Mouse (Mus musculus) MEL (cell line): ENCODE data around the gene Spata17. TPM values are rescaled to one million over a fixed set of nuclear protein-coding genes. Genes with fewer than 3 reads are reported as not detected.

Experiments used
- DNase-seq: peaks from one replicate; pipeline ENCODE4 v3.0.0; 2011; ENCODE audit warnings: low read depth, low spot score
- H3K27ac ChIP-seq: 2 replicates; pipeline ENCODE4 v1.5.1; 2012; ENCODE audit warnings: low read depth, mild to moderate bottlenecking, control low read depth, low read length, moderate library complexity; ENCODE audit not compliant: control insufficient read depth
- H3K27me3 ChIP-seq, 2 experiments: fragments of 150-350 bp in 1 of 2; sonication (generic) in 1 of 2; 2 replicates each; pipeline ENCODE4 v1.6.1; 2012; ENCODE audit warnings: low read length in 2 of 2, mild to moderate bottlenecking in 2 of 2, improper control_type of control experiment in 1 of 2, moderate library complexity in 1 of 2; ENCODE audit not compliant: insufficient read depth in 2 of 2, control insufficient read depth in 1 of 2
- H3K36me3 ChIP-seq, 2 experiments: 2 replicates each; pipeline ENCODE4 v1.6.1; 2012 to 2014; ENCODE audit warnings: low read length in 2 of 2, improper control_type of control experiment in 1 of 2, inconsistent platforms in 1 of 2, mild to moderate bottlenecking in 1 of 2; ENCODE audit not compliant: insufficient read depth in 2 of 2, control insufficient read depth in 1 of 2
- H3K4me1 ChIP-seq, 2 experiments: fragments of 150-350 bp in 1 of 2; sonication (generic) in 1 of 2; 2 replicates each; pipeline ENCODE4 v1.6.1; 2012; ENCODE audit warnings: low read length in 2 of 2, improper control_type of control experiment in 1 of 2, mild to moderate bottlenecking in 1 of 2; ENCODE audit not compliant: insufficient read depth in 2 of 2, control insufficient read depth in 1 of 2
- H3K4me3 ChIP-seq, 2 experiments: fragments of 150-350 bp in 1 of 2; sonication (generic) in 1 of 2; 2 replicates each; pipeline ENCODE4 v1.5.1; 2012; ENCODE audit warnings: low read depth in 2 of 2, low read length in 2 of 2, mild to moderate bottlenecking in 2 of 2, moderate library complexity in 2 of 2, control low read depth in 1 of 2, improper control_type of control experiment in 1 of 2; ENCODE audit not compliant: control insufficient read depth in 1 of 2, insufficient read depth in 1 of 2
- H3K79me2 ChIP-seq: 2 replicates; pipeline ENCODE4 v1.6.1; 2012; ENCODE audit warnings: mild to moderate bottlenecking, low read length, moderate library complexity; ENCODE audit not compliant: control insufficient read depth, poor library complexity, insufficient read depth
- H3K9ac ChIP-seq: 2 replicates; pipeline ENCODE4 v1.6.1; 2012; ENCODE audit warnings: low read depth, mild to moderate bottlenecking, control low read depth, low read length, moderate library complexity; ENCODE audit not compliant: control insufficient read depth, poor library complexity, severe bottlenecking
- H3K9me3 ChIP-seq: fragments of 150-350 bp; sonication (generic); replicated peaks from 2 replicates; pipeline ENCODE4 v1.6.1; 2012; ENCODE audit warnings: mild to moderate bottlenecking, low read length, improper control_type of control experiment, moderate library complexity; ENCODE audit not compliant: insufficient read depth
- CHD2 ChIP-seq: IDR thresholded peaks from 2 replicates; pipeline ENCODE4 v1.6.1; 2011; ENCODE audit warnings: low read length, improper control_type of control experiment
- CTCF ChIP-seq, 3 experiments: IDR thresholded peaks in 2 of 3; conservative IDR thresholded peaks in 1 of 3; 2 replicates each; pipeline ENCODE4 v1.5.1; 2011 to 2012; ENCODE audit warnings: low read length in 3 of 3, low read depth in 2 of 3, mild to moderate bottlenecking in 2 of 3, improper control_type of control experiment in 1 of 3, inconsistent platforms in 1 of 3, mixed read lengths in 1 of 3, moderate library complexity in 1 of 3; ENCODE audit not compliant: control insufficient read depth in 1 of 3, insufficient read depth in 1 of 3, poor library complexity in 1 of 3, severe bottlenecking in 1 of 3
- E2F4 ChIP-seq: IDR thresholded peaks from 2 replicates; pipeline ENCODE4 v1.6.1; 2011; ENCODE audit warnings: low read depth, low read length, improper control_type of control experiment, borderline replicate concordance
- EP300 ChIP-seq, 2 experiments: IDR thresholded peaks; 2 replicates each; pipeline ENCODE4 v1.6.1; 2011; ENCODE audit warnings: improper control_type of control experiment in 2 of 2, low read length in 2 of 2, low read depth in 1 of 2, mild to moderate bottlenecking in 1 of 2
- GATA1 ChIP-seq: IDR thresholded peaks from 2 replicates; pipeline ENCODE4 v1.6.1; 2011; ENCODE audit warnings: low read depth, low read length, improper control_type of control experiment
- HCFC1 ChIP-seq: IDR thresholded peaks from 2 replicates; pipeline ENCODE4 v1.6.1; 2012; ENCODE audit warnings: low read depth, mild to moderate bottlenecking, inconsistent platforms, low read length, improper control_type of control experiment, moderate library complexity
- JUND ChIP-seq: IDR thresholded peaks from 2 replicates; pipeline ENCODE4 v1.6.1; 2011; ENCODE audit warnings: low read depth, mild to moderate bottlenecking, improper control_type of control experiment, low read length
- KAT2A ChIP-seq: conservative IDR thresholded peaks from 2 replicates; pipeline ENCODE4 v1.6.1; 2012; ENCODE audit warnings: low read depth, low read length, improper control_type of control experiment, inconsistent platforms
- MEF2A ChIP-seq: IDR thresholded peaks from 2 replicates; pipeline ENCODE4 v1.6.1; 2014; ENCODE audit warnings: low read depth, mild to moderate bottlenecking, inconsistent platforms, low read length, improper control_type of control experiment; ENCODE audit not compliant: poor library complexity, insufficient replicate concordance, severe bottlenecking; ENCODE audit errors: extremely low read depth
- MXI1 ChIP-seq: IDR thresholded peaks from 2 replicates; pipeline ENCODE4 v1.6.1; 2011; ENCODE audit warnings: mild to moderate bottlenecking, low read depth, low read length, improper control_type of control experiment
- NELFE ChIP-seq: IDR thresholded peaks from 2 replicates; pipeline ENCODE4 v1.6.1; 2011; ENCODE audit warnings: low read depth, low read length, improper control_type of control experiment
- NRF1 ChIP-seq: IDR thresholded peaks from 2 replicates; pipeline ENCODE4 v1.6.1; 2014; ENCODE audit warnings: low read depth, mild to moderate bottlenecking, inconsistent platforms, low read length, improper control_type of control experiment, moderate library complexity; ENCODE audit not compliant: poor library complexity, insufficient read depth, severe bottlenecking
- POLR2AphosphoS2 ChIP-seq: IDR thresholded peaks from 2 replicates; pipeline ENCODE4 v1.6.1; 2011; ENCODE audit warnings: low read length, improper control_type of control experiment
- POLR2AphosphoS5 ChIP-seq: IDR thresholded peaks from 2 replicates; pipeline ENCODE4 v1.6.1; 2012; ENCODE audit warnings: low read depth, borderline replicate concordance, mild to moderate bottlenecking, inconsistent platforms, low read length, moderate library complexity, mixed read lengths
- RAD21 ChIP-seq: IDR thresholded peaks from 2 replicates; pipeline ENCODE4 v1.6.1; 2011; ENCODE audit warnings: mild to moderate bottlenecking, low read depth, low read length, improper control_type of control experiment
- RCOR1 ChIP-seq: IDR thresholded peaks from 2 replicates; pipeline ENCODE4 v1.6.1; 2012; ENCODE audit warnings: low read depth, mild to moderate bottlenecking, inconsistent platforms, low read length, improper control_type of control experiment
- SMC3 ChIP-seq: IDR thresholded peaks from 2 replicates; pipeline ENCODE4 v1.6.1; 2011; ENCODE audit warnings: low read depth, low read length, improper control_type of control experiment
- TAL1 ChIP-seq: IDR thresholded peaks from 2 replicates; pipeline ENCODE4 v1.6.1; 2012; ENCODE audit warnings: mild to moderate bottlenecking, inconsistent platforms, low read length, moderate library complexity, mixed read lengths
- TBP ChIP-seq: IDR thresholded peaks from 2 replicates; pipeline ENCODE4 v1.8.0; 2011; ENCODE audit warnings: low read depth, low read length, improper control_type of control experiment
- UBTF ChIP-seq: IDR thresholded peaks from 2 replicates; pipeline ENCODE4 v1.6.1; 2012; ENCODE audit warnings: low read depth, mild to moderate bottlenecking, inconsistent platforms, low read length, improper control_type of control experiment, moderate library complexity, borderline replicate concordance; ENCODE audit not compliant: insufficient read depth
- ZKSCAN1 ChIP-seq: IDR thresholded peaks from 2 replicates; pipeline ENCODE4 v1.6.1; 2012; ENCODE audit warnings: low read depth, mild to moderate bottlenecking, inconsistent platforms, low read length, improper control_type of control experiment, moderate library complexity
- ZMIZ1 ChIP-seq: IDR thresholded peaks from 2 replicates; pipeline ENCODE4 v1.6.1; 2012; ENCODE audit warnings: low read depth, mild to moderate bottlenecking, inconsistent platforms, low read length, improper control_type of control experiment, moderate library complexity
- polyA plus RNA-seq, 2 experiments: library from polyadenylated mRNA; stranded (reverse) in 1 of 2; unstranded in 1 of 2; fragments of >175 nt in 1 of 2; fragments of >200 nt in 1 of 2; gene quantifications; 2 replicates each; pipeline versions ENCODE4 v1.2.1 to v1.2.4; 2012; ENCODE audit warnings: low replicate concordance in 2 of 2, low read depth in 1 of 2; ENCODE audit not compliant: insufficient read length in 2 of 2, insufficient read depth in 1 of 2, missing spikeins in 1 of 2
- total RNA-seq: library from RNA; depleted of rRNA; stranded (reverse); fragments of 300-350 nt; gene quantifications from 2 replicates; pipeline ENCODE4 v1.2.3, GENCODE M21; 2012

Spata17 gene
- total and polyA plus RNA-seq, 3 experiments: 0.13 TPM; not detected in 2

- TF ChIP-seq MXI1: no peak
Measured at GRCm38 (mm10) chr1:187232196-187232955, 17.1 kb upstream of the Spata17 start (continued).

DNA sequence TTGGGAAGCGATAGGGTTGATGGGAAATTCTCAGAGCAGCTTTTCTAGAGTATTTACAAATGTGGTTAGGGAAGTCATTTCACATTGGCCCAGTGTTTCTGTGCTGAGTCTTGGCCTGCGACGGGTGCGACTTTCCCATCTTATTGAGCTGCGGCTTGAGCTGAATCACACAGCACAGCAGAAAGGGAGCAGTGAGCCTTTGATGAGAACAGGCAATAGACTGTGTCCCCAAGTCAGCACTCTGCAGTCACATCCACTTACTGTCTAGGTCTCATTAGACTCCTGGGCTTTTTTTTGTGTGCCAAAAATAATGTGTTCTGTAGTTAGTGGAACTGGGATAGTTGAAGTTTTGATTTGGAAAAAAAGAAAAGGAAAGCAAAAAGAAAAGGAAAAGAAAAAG is 15.0 kb upstream of the Spata17 start:
- H3K4me3 ChIP-seq: no peak overlapping the region
- no peaks in the 10 kb centered on the region for H3K9me3 ChIP-seq
- no peaks in the 10 kb centered on the region for H3K4me1 ChIP-seq
- TF ChIP-seq ZKSCAN1 (no peak), HCFC1 (no peak), TBP (no peak), RCOR1 (no peak)
- H3K36me3 ChIP-seq: peaks cover 4 to 8% of the 10 kb centered on the region in 2 experiments
- no peak for DNase-seq
- H3K79me2 ChIP-seq: peaks cover 6% of the 10 kb centered on the region; the same call in 1 of the 2 replicates
- no peaks in the 10 kb centered on the region for H3K27me3 ChIP-seq
- H3K9ac ChIP-seq: no peak overlapping the region
- no peak overlapping the region for H3K27ac ChIP-seq

DNA sequence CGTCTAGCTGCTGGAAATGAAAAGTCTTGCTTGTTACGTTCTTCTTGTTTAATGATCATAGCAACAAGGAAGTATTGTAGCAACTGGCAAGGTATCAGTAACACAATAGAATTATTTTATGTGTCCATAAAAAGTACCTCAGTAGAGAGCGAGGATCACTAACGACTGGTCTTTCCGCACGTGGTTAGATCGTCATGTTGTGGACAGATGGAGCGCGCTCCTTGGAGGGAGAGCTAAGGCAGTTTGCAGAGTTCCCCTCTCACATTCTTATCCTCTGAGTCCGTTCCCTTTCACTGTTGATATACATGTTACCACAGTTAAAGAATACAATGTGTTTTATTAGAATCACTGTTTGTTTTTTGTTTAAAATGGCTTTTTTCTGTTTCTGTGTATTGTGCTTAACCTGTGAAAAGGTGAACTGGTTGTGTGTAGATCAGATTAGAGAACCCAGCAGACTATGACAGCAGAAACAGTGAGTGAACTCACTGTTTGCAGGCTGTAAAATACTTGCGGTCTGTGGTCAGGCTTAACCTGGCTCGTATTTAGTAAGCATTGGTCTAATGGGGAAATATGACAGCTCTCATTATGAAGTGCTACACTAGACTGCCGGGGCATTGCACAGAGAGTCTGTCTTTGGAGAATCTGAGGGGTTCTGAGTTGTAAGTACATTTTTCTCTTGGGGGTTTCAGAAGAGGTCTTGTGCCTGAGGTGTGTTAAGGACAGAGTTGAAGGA is 13.3 kb upstream of the Spata17 start:
- no peak overlapping the region for H3K27ac ChIP-seq
- TF ChIP-seq RAD21 (no peak), E2F4 (no peak), TAL1 (no peak), TBP (no peak), CHD2 (no peak), NELFE (no peak), GATA1 (no peak), JUND (no peak), EP300 (IDR thresholded peaks at IDR 0.05; ENCODE audit: low read depth in 1 of 2, low read length in 2 of 2) (no peak), NRF1 (no peak), UBTF (no peak), POLR2AphosphoS2 (no peak), MXI1 (no peak), KAT2A (no peak), ZMIZ1 (no peak), MEF2A (no peak), POLR2AphosphoS5 (no peak), SMC3 (no peak), CTCF (IDR thresholded peaks at IDR 0.05 in 2 of 3, conservative IDR thresholded peaks at IDR 0.05 in 1 of 3; ENCODE audit: control insufficient read depth in 1 of 3, insufficient read depth in 1 of 3, low read depth in 2 of 3, low read length in 3 of 3, poor library complexity in 1 of 3, severe bottlenecking in 1 of 3) (no peak)
- H3K27me3 ChIP-seq: no peaks in the 10 kb centered on the region
- peaks cover 0 to 10% of the 10 kb centered on the region in 2 experiments; a peak in 2 of 4 replicates for H3K36me3 ChIP-seq
- H3K9ac ChIP-seq: no peak overlapping the region
- no peaks in the 10 kb centered on the region for H3K9me3 ChIP-seq
- no peak overlapping the region for H3K4me3 ChIP-seq
- no peaks in the 10 kb centered on the region for H3K4me1 ChIP-seq
- DNase-seq: no peak
- H3K79me2 ChIP-seq: peaks cover 6% of the 10 kb centered on the region; the same call in 1 of the 2 replicates
